Mouse (Mus musculus): Measurements from ENCODE around the gene Pigc. TPM values are rescaled to one million over a fixed set of nuclear protein-coding genes. Genes with fewer than 3 reads are reported as not detected.

Pigc gene
- total RNA-seq (2022): 10 to 100 TPM; 12.3 to 17.0 (median 13.7) TPM

GRCm38 (mm10) chr1:161968589-161969407, at the start of gene Pigc:
Gene Pigc, plus strand, starts transcription at chr1:161969186.
- DNase-seq (ENCODE audit: low spot score in 2 of 2): peak; percentile 92 to 93

DNA sequence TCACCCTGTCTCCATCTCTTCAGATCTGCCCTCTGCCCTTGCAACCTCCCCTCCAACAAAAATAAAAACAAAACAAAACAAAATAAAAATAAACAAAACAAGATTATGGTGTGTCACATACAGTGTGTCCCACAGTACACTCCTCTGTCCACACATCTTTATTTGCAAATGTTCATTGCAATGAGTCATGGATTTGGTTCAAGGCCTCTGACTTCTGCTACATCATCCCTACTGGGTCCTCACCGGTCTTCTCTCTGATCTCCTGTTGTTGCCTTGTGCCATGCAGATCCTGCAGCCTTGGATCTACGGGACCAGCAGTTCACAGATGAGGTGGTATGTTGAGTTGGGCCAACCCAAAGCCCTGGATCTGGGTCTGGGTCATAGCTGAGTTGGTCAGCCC, 49.4 kb upstream of the Pigc start:
- no peak for DNase-seq (ENCODE audit: low spot score in 2 of 2)

DNA sequence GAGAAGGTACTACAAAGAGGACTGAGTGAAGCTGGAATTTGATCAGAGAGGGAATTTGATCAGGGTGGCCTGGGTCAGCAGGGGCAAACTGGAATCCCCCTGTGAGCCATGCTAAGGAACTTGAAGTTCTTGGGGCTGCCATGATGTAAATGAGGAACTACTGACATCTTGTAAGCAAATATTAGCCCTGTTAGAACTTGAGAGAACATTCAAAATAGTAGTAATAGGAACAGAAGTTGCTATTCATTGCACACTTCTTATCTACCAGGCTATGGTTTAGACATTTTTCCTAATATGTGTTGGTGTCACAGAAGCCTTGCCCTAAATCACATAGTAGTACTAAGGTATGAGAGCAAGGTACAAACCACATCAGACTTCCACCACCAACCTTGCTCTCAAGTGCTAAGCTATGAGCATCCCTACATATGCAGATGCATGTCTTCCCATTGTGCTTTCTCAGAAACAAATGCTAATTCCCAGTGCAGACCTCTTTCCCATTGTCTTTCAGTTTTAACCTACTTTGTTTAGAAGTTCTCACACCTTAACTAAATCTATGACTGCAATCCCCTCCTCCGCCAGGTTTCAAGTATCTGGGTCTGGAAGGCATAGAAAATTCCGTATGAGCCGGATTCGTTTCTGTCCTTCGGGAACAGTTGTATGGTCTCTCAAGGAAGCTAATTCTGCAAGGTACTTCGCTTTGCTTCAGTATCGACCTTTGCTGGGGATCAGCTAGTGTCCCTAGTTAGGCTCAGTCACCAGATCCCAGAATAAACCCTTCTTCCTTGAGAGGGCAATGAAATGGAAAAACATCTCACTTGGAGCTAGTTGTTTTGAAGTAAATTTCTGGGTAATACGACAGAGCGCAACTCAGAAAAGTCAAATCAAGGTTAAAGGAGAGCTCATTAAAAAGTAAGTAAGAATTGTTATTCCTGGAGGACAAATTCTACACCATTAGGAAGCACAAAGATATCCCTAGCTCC, 48.2 kb upstream of the Pigc start:
- DNase-seq (ENCODE audit: low spot score in 2 of 2): no peak

DNA sequence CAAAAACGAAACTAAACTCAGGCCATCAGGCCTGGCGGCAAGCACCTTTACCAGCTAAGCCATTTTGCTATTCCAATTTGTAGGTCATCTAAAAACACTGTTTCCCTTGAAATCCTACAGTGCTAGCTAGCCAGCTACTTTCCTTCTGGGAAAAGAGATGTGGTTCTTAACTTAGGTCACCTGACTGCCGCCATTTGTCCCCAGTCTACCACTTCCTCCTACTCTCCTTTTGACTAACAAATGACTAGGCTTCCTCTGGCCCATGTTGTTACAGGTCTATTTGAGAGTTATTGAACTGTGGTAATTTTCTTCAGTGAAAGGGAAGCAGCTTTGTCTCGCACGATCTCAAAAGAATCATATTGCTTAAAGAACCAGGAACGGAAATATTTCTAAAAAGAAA, 47.1 kb upstream of the Pigc start:
- no peak for DNase-seq (ENCODE audit: low spot score in 2 of 2)

DNA sequence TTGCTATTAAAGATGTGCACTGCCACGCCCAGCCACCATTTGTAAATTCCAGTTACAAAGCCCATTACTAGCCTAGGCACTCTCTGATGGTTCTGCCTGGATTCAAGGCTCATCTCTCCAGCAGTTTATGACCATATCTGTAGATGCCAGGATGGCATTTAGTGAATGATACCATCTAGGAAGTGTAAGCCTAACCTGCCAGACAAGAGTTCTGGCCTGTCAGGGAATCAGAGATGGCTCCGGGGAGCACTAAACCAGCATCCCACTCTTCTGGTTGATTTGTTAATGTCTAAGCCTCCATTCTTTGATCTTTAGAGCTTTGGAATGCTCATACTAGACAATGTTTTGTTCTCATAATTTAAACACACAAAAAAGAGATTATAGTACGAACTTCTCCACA, 44.7 kb upstream of the Pigc start:
- DNase-seq (ENCODE audit: low spot score in 2 of 2): no peak

GRCm38 (mm10) chr1:161925281-161925805, 43.6 kb upstream of the Pigc start:
- DNase-seq (ENCODE audit: low spot score in 2 of 2): no peak

GRCm38 (mm10) chr1:161927976-161928375, 41.0 kb upstream of the Pigc start:
- DNase-seq (ENCODE audit: low spot score in 2 of 2): no peak

DNA sequence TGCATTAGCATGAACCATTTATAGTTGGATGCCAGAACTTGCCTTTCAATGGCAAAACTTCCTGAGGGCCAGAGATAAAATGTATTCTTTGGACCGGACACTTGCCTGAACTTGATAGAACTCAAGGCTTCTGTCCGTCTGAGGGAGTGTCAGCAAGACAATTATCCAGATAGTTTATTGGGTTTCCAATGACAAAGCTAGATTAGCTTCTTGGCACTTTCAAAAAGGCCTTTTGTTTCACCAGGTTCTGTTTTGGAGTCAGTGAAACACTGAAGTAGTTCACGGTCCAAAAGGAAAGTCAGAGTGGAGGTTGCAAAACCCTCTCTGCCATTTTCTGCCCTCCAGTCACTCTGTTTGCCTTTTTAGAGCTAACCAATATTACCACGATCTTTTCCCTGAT, 37.7 kb upstream of the Pigc start:
- no peak for DNase-seq (ENCODE audit: low spot score in 2 of 2)

DNA sequence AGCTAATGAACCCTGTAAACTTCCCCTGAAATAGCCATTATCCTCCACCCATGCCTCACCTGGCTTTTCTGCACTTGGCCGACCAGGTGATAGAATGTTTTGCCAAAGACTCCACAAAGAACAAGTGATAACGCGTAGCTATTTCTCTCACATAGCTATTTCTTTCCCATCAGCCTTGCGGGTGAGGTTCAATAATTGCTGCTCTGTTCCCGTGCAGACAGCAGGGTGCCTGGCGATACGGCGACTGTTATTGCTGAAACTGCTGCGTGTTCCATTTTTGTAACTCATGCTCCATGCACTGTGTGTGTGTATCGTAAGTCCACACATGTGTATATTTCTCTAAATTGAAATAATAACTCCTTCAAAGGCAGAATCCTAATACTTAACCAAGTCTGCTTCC, 37.2 kb upstream of the Pigc start:
- no peak for DNase-seq (ENCODE audit: low spot score in 2 of 2)

DNA sequence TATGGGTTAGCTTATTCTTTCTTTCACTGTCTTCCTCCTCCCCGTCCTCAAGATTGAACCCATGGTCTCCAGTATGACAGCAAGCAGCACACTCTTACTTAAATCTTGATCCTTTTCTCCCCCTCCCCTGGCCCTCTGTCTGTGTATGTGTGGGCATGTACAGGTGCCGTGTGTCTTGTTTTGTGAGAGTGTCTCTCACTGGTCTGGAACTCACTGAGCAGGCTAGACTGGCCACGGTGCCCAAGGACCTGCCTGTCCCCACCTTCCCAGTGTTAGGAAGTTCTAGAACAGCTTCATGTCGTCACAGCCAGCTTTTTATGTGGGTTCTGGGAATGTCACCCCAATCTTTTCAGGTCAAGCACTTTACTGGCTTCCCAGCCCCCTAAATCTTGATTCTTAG, 36.7 kb upstream of the Pigc start:
- DNase-seq (ENCODE audit: low spot score in 2 of 2): no peak

DNA sequence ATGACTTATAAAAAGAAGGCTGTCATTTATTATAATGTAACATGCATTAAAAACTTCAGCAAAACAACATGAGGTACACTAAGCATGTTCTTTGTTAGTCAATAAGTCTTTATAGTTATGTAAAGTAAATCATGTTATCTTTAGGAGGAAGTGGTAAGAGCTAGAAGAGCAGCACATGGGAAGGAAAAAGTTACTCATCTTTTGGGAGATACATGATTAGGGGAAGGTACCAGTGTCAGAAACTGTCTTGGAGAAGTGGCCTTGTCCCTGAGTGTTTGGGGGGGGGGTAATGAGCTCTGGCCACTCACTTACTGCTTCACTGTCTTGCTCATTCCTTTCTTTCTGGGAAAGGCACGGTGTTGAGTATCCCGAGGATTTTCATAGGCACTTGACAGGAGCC, 26.9 kb upstream of the Pigc start:
- DNase-seq (ENCODE audit: low spot score in 2 of 2): no peak

DNA sequence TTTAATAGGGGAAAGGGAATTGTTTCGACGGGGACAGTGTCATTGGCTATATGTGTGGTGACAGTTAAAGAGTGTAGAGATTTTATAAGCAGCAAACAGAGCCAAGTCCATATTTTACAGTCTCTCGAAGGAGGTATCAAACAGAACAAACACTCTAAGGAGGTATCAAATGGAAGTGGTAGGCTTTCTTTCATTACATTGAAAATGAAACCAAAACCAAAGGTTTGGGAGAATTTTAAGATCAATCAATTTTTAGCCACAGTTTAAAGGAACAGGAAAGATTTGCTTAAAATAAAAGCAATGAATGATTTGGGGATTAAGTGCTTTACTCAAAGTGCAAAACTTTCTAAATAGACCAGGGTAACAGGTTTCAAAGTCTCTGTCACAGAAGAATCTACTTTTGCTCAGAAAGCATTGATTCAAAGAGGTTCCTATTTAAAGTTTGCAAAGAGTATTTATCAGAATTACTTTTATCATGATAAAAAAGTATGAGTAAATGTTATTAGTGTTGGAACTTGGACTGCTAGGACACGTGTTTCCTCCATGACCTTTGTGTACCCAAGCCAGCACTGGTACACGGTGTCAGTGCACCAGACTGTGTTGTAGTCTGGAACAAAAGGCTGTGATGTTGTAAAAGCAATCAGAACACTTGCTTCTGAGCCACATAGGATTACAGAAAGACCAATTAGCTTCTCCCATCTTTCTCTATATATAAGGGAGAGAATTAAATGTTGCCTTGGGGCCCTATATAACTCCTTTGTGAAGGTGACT, 17.8 kb upstream of the Pigc start:
- DNase-seq (ENCODE audit: low spot score in 2 of 2): no peak

DNA sequence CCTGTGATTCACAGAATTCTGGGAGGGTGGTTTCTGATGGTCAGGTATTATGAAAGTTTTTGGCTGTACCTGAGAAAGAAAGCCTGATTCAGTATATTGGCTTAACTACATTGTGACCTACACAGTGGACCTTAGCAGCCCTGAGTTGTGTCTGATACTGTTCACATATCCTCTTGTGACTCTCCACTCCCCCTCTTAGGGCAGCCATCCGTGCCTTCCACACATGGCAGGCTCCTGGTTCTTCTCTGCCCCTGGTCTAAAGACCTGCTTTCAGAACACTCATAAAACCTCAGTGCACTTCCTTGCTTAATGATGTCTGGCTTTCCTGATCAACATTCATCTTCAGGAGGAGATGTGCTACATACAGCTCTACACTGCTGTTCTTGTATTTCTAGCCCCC, 16.4 kb upstream of the Pigc start:
- DNase-seq (ENCODE audit: low spot score in 2 of 2): no peak

DNA sequence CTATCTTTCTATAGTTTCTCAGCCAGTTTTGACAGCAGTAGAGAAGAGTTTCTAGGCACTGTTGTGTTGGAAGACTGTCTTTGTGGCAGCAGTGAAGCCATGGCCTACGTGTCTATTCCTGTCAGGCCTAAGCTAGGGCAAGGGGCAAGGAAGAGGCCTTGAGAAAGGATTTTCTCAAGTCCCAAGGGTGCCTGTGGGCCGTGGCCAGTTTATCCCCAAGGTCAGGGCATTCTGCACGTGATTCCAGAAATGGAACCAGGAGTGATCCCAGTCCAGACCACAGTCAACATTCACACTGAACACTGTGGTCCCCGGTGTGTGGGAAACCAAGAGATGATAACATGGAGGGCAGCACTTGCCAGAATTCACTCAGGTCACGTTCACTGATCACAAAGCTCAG, 13.1 kb upstream of the Pigc start:
- DNase-seq (ENCODE audit: low spot score in 2 of 2): no peak

DNA sequence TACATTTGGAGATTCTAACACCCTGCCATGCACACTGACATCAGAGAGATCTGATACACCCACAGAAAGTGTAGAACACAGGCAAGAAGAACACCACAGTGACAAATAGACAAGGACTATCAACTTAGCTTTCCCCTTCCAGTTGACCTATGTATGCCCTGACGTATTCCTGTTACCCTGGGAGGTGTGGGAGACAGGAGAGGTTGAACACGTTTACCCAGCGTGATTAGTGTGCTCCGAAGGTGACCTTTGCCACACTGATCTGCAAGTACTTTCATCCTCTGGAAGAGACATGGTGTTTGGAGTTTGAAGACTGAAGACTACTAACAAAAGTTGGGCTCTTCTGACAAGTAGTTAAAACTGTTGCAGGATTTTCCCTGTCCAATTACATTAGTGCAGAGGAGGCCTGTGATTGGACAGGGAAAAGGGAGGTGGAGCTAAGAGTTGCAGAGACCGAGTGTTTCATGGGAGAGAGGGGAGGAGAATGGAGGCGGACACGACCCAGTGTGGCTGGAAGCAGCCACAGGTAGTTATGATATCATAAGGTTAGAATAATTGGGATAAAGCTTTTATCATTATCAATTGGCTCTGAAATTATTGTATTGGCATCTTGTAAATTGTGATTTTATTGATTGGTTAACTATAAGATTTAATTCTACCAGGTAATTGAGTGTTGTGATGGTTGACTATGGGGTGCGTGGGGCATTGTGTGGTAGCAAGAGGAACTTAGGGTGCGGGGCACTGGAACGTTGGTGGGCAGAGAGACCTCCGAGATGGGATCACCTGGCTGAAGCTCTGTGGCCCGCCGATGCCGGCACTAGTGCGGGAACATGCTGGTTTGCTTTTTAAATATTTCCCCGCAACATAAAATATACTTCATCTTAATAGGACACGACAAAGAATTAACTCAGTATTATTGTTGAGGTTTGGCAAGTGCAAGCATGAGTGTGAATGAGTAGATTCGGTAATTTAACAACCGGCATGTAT, 10.7 kb upstream of the Pigc start:
- no peak for DNase-seq (ENCODE audit: low spot score in 2 of 2)

DNA sequence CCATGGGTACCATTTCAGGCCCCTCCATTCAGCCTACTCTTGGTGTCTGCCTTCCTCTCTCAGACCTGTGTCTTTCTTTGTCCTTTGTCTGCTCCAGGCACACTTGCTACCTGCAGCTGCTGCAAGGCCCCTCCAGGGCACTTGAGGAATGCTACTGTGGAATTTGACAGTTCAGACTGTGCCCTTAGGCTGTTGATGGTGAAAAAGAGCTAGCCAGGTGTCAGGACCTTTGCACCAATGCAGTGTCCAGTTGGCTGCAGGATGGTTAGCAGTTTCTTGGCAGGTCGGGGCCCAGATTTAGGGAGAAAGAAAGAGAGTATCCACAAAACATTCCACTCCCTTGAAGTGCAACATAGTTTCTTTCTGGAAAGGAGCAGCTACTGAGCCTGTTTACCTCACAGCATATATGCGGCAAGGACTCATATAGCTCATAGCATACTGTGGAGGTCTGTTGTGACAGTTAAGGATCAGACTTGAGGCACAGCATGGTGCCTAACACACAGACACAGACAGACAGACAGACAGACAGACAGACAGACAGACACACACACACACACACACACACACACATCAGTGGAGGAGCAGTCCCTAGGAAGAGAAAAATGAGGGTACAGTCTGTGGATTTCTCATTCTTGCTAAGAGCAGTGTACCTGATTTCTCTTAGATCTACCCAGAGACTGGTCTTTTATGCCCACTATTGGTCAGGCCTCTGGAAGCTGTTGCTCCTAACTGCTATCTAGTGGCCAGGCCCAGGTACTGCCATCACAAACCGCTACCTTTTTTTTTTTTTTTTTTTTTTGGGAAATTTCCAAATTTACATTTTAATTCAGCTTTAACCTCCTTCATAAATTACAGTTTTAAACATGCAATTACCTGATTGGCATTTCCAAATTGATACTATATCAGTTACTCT, 6.3 kb upstream of the Pigc start:
- no peak for DNase-seq (ENCODE audit: low spot score in 2 of 2)

DNA sequence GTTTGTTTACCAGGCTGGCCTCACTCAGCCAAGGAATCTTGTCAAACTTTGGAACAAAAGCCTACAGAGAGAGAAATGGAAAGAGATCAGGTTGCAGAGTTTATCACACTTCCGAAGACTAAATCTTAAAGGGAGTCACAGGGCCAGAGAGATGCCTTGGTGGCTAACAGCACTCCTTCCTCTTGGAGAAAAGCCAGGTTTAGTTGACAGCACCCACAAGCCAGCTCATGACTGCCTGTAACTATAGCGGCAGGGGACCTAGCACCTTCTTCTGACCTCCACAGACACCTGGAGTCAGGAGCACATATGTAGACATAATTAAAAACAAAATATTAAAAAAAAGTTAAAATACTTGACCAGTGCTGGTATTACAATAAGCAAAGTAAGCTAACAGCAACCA, 1.1 kb upstream of the Pigc start:
- no peak for DNase-seq (ENCODE audit: low spot score in 2 of 2)

GRCm38 (mm10) chr1:161970874-161971273, 1.9 kb downstream of the Pigc start:
- no peak for DNase-seq (ENCODE audit: low spot score in 2 of 2)

DNA sequence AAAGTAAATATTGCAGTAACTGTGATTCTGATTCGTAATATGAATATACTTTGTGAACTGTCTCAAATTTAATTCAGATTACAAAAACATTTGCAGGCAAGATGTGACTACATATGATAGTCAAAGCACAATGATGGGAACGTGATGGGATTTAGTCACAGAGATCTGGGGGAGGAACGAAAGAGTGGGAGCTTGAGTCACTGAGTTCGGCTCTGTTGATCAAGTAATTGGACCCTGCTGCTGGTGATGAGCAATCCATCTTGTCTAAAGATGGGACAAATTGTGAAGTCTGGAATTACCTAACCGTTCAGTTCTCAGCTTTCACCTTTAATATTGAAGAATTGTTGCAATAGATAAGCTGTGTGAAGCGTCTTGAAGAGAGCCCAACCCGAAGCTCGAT, 3.2 kb downstream of the Pigc start:
- no peak for DNase-seq (ENCODE audit: low spot score in 2 of 2)
